Mouse (Mus musculus) forebrain, embryonic 14.5 days (tissue): ENCODE data around the gene C5ar1. TPM values are rescaled to one million over a fixed set of nuclear protein-coding genes. Genes with fewer than 3 reads are reported as not detected.

Experiments used
- ATAC-seq: fragments of 200-750 bp; cut with Nextera tagmentation; 2 replicates; pipeline ENCODE4 v1.8.0; 2017; ENCODE audit warnings: mild to moderate bottlenecking, moderate library complexity
- DNase-seq: peaks from one replicate; pipeline ENCODE4 v3.0.0-alpha.2; 2015; ENCODE audit warnings: low spot score
- H3K27ac ChIP-seq: fragments of 300-500 bp; sonication (generic); 2 replicates; pipeline ENCODE4 v1.5.1; 2014; ENCODE audit warnings: low read depth, mild to moderate bottlenecking, control low read depth, low read length, moderate library complexity
- H3K27me3 ChIP-seq: fragments of 300-500 bp; sonication (generic); replicated peaks from 2 replicates; pipeline ENCODE4 v1.6.1; 2014; ENCODE audit warnings: low read length, control low read depth, mixed read lengths; ENCODE audit not compliant: control insufficient read depth, insufficient read depth
- H3K36me3 ChIP-seq: fragments of 300-500 bp; sonication (generic); 2 replicates; pipeline ENCODE4 v1.6.1; 2014; ENCODE audit warnings: low read length, control low read depth; ENCODE audit not compliant: control insufficient read depth, insufficient read depth
- H3K4me1 ChIP-seq: fragments of 300-500 bp; sonication (generic); 2 replicates; pipeline ENCODE4 v1.6.1; 2014; ENCODE audit warnings: antibody characterized with exemption, low read length, control low read depth; ENCODE audit not compliant: control insufficient read depth, insufficient read depth
- H3K4me2 ChIP-seq: fragments of 300-500 bp; sonication (generic); 2 replicates; pipeline ENCODE4 v1.6.1; 2014; ENCODE audit warnings: mild to moderate bottlenecking, control low read depth, low read length
- H3K4me3 ChIP-seq: fragments of 300-500 bp; sonication (generic); 2 replicates; pipeline ENCODE4 v1.5.1; 2014; ENCODE audit warnings: low read depth, low read length, control low read depth
- H3K9ac ChIP-seq: fragments of 300-500 bp; sonication (generic); 2 replicates; pipeline ENCODE4 v1.6.1; 2014; ENCODE audit warnings: mild to moderate bottlenecking, low read length, control low read depth, moderate library complexity
- H3K9me3 ChIP-seq: fragments of 300-500 bp; sonication (generic); replicated peaks from 2 replicates; pipeline ENCODE4 v1.6.1; 2016; ENCODE audit warnings: low read length, control low read depth, mixed read lengths; ENCODE audit not compliant: control insufficient read depth
- WGBS: fragments of 180-500 bp; shearing (Covaris S2); extraction: QIAGEN DNeasy Blood & Tissue Kit; methylation state at CpG from one replicate; pipeline ENCODE4 v1.1.7; 2014; 5-methylcytosine and 5-hydroxymethylcytosine counted together
- polyA plus RNA-seq: library from polyadenylated mRNA; unstranded; fragments of >200 nt; fragmentation: Nextera tagmentation; extraction: Ambion mirVana; gene quantifications from 2 replicates; pipeline ENCODE4 v1.2.1, GENCODE M21; 2014

C5ar1 gene
- polyA plus RNA-seq, 1 experiment from 2014 or later, result 1.3 TPM

GRCm38 (mm10) chr7:16221582-16222272 lies 37.6 kb downstream of the C5ar1 start, which contains the start of gene Dhx34:
Gene Dhx34 (minus strand): TSS chr7:16222037.
- 2% methylated on average over 34 of the region's 34 CpGs for WGBS
- H3K4me2 ChIP-seq, result peak within 1 kb of the TSS; percentile 75
- no peaks in the 10 kb centered on the region for H3K27me3 ChIP-seq
- peak within 1 kb of the TSS; percentile 86 for H3K9ac ChIP-seq
- peak; percentile 97 for DNase-seq
- H3K4me3 ChIP-seq, result peak within 1 kb of the TSS; percentile 66
- H3K4me1 ChIP-seq, result peaks cover 9% of the 10 kb centered on the region; the same call in 1 of the 2 replicates
- H3K27ac ChIP-seq, result peak within 1 kb of the TSS; percentile 75
- peak; percentile 98 for ATAC-seq
- peaks cover 20% of the 10 kb centered on the region; the same call in 1 of the 2 replicates for H3K36me3 ChIP-seq
- no peaks in the 10 kb centered on the region for H3K9me3 ChIP-seq

- DNase-seq (no peak), ATAC-seq (no peak)
- Histone ChIP-seq H3K9ac (no peak overlapping the region), H3K4me1 (no peaks in the 10 kb centered on the region), H3K4me2 (no peak overlapping the region), H3K36me3 (peaks cover 89% of the 10 kb centered on the region), H3K27ac (no peak overlapping the region), H3K27me3 (no peaks in the 10 kb centered on the region), H3K9me3 (no peaks in the 10 kb centered on the region), H3K4me3 (no peak overlapping the region)
- WGBS, result 93% methylated on average over 9 of the region's 9 CpGs
These were observed 45.4 kb downstream of the C5ar1 start for GRCm38 (mm10) chr7:16213986-16214385.

GRCm38 (mm10) chr7:16213196-16213595 lies 46.1 kb downstream of the C5ar1 start:
- DNase-seq, result no peak
- H3K36me3 ChIP-seq, result peaks cover 91% of the 10 kb centered on the region
- WGBS, result 90% methylated on average over 6 of the region's 6 CpGs

DNA sequence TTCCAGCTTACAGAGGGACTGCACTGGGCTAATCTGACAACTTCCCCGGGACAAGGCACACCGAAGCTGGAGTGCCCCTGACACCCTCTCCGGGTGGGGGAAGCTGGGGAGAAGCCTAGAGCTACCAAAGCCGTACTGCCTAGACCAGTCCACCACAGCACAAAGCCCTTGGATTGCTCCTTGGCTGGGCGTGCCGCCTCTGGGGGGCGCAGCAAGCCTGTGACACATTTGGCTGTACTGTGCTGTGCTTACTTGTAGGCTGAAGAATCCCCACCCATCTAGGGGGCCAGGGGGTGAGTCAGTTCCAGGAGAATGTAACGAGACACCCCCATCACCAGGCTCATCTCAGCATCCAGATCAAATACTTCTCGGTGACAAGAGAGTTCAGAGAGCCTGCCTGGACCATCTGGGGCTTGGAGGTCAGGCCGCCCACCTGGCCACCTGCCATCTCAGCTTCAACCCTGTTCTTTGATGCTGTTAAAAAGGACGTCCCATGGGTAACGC lies 48.4 kb downstream of the C5ar1 start:
- Histone ChIP-seq H3K27ac (no peak overlapping the region), H3K27me3 (no peaks in the 10 kb centered on the region), H3K9me3 (no peaks in the 10 kb centered on the region), H3K9ac (no peak overlapping the region), H3K36me3 (peaks cover 85% of the 10 kb centered on the region), H3K4me3 (no peak overlapping the region), H3K4me2 (no peak overlapping the region), H3K4me1 (no peaks in the 10 kb centered on the region)
- 80% methylated on average over 12 of the region's 12 CpGs for WGBS
- ATAC-seq, result no peak
- DNase-seq, result no peak

More at GRCm38 (mm10) chr7:16213196-16213595, 46.1 kb downstream of the C5ar1 start:
- H3K4me1 ChIP-seq, result no peaks in the 10 kb centered on the region
- no peak overlapping the region for H3K27ac ChIP-seq
- no peak overlapping the region for H3K4me3 ChIP-seq
- no peaks in the 10 kb centered on the region for H3K27me3 ChIP-seq
- H3K9me3 ChIP-seq, result no peaks in the 10 kb centered on the region
- H3K4me2 ChIP-seq, result no peak overlapping the region
- ATAC-seq, result no peak
- H3K9ac ChIP-seq, result no peak overlapping the region

DNA sequence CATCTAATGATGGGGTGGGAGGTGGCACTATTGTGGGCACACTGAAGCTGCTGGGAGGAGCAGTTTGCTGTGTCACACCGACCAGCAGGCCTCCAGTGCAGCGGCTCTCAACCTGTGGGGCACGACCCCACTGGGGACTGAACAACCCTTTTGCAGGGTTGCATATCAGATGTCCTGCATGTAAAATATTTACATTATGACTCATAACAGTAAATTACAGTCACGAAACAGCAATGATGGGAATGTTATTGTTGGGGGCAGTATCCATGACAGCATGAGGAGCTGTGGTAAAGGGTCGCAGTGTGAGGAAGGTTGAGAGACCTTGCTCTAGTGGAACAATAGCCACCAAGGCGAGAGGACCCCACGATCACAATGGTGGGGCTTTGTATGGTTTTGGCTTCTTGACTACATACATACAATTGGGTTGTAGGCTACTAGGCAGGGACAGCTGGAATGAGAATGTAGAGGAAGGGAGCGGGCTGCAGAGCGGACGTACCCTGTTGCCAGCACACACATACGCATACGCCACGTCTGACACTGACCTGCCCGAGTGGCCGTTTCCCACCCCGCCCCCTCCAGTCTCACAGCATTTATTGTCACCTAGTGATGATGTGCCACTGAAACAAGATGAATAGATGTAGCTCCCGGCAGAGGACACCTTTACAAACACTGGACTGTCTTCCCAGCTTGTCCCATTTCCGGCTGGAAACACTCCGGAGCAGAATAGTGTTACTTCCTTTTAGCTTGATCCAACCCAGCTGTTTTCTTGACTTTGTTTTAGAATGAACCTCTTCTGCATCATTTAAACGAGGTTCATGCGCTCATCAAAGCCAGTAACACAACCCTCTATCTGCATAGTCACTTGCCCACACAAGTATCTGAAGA lies 50.3 kb downstream of the C5ar1 start:
- no peak overlapping the region for H3K9ac ChIP-seq
- DNase-seq (no peak), ATAC-seq (no peak)
- H3K27ac ChIP-seq, result no peak overlapping the region
- no peaks in the 10 kb centered on the region for H3K27me3 ChIP-seq
- H3K36me3 ChIP-seq, result peaks cover 85% of the 10 kb centered on the region
- no peaks in the 10 kb centered on the region for H3K4me1 ChIP-seq
- H3K9me3 ChIP-seq, result no peaks in the 10 kb centered on the region
- H3K4me2 ChIP-seq, result no peak overlapping the region
- no peak overlapping the region for H3K4me3 ChIP-seq
- 91% methylated on average over 21 of the region's 21 CpGs for WGBS

GRCm38 (mm10) chr7:16207496-16207895 lies 51.8 kb downstream of the C5ar1 start:
- no peak overlapping the region for H3K27ac ChIP-seq
- H3K9me3 ChIP-seq, result no peaks in the 10 kb centered on the region
- no peak overlapping the region for H3K9ac ChIP-seq
- H3K4me1 ChIP-seq, result no peaks in the 10 kb centered on the region
- WGBS, result 88% methylated on average over 10 of the region's 10 CpGs
- no peak overlapping the region for H3K4me3 ChIP-seq
- no peaks in the 10 kb centered on the region for H3K27me3 ChIP-seq
- H3K4me2 ChIP-seq, result no peak overlapping the region
- DNase-seq (no peak), ATAC-seq (no peak)
- H3K36me3 ChIP-seq, result peaks cover 90% of the 10 kb centered on the region

GRCm38 (mm10) chr7:16207076-16207475 lies 52.3 kb downstream of the C5ar1 start:
- ATAC-seq (no peak), DNase-seq (no peak)
- Histone ChIP-seq H3K27ac (no peak overlapping the region), H3K9me3 (no peaks in the 10 kb centered on the region), H3K4me3 (no peak overlapping the region), H3K4me1 (no peaks in the 10 kb centered on the region), H3K27me3 (no peaks in the 10 kb centered on the region), H3K36me3 (peaks cover 94% of the 10 kb centered on the region), H3K9ac (no peak overlapping the region), H3K4me2 (no peak overlapping the region)
- WGBS, result 87% methylated on average over 7 of the region's 7 CpGs

GRCm38 (mm10) chr7:16204791-16205190 lies 54.5 kb downstream of the C5ar1 start:
- no peak overlapping the region for H3K4me3 ChIP-seq
- H3K9ac ChIP-seq, result no peak overlapping the region
- DNase-seq (no peak), ATAC-seq (no peak)
- H3K4me1 ChIP-seq, result no peaks in the 10 kb centered on the region
- no peaks in the 10 kb centered on the region for H3K27me3 ChIP-seq
- no peaks in the 10 kb centered on the region for H3K9me3 ChIP-seq
- peaks cover 88% of the 10 kb centered on the region for H3K36me3 ChIP-seq
- WGBS, result 82% methylated on average over 8 of the region's 9 CpGs
- H3K4me2 ChIP-seq, result no peak overlapping the region
- no peak overlapping the region for H3K27ac ChIP-seq
